Mouse (Mus musculus): ENCODE data around the gene Camta1. TPM values are rescaled to one million over a fixed set of nuclear protein-coding genes. Genes with fewer than 3 reads are reported as not detected.

Gene Camta1
- total RNA-seq, 2 experiments from 2014 or later: 200 to 223 TPM

DNA sequence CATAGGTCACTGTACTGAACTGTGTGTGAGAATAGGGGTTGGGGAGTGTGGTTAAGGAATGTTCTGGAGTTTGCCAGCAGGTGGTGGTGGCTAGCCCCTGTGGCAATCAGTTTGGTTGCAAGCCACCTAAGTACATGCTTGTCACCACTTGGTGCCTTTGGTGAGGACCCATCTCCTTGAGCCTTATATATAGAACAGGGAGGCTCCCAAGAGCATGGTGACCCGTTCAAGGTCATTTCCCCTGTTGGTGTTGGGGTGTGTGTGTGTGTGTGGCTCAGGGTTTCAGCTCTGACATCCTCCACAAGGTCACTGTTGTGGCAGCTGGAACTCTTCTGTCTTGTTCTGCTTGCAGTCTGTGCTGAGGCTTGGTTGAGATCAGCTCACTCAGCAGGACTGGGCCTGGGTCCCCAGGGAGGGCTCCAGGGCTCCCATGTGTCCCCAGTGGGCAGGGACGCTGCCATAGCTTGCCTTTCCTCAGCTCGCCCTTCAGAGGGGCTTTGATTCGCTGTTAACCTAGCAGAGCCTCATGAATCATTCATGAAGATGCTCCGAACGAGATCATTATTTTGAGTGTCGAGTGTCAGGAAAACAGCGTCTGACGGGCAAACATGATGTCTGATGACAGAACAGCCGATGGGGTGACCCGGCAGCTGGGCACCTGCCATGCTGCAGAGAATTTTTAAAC is 667.5 kb downstream of the Camta1 start:
- no peak for DNase-seq (ENCODE audit: extremely low spot score in 1 of 2, low spot score in 2 of 2)
- intact Hi-C loops (cut with DNase I): no loop called here

DNA sequence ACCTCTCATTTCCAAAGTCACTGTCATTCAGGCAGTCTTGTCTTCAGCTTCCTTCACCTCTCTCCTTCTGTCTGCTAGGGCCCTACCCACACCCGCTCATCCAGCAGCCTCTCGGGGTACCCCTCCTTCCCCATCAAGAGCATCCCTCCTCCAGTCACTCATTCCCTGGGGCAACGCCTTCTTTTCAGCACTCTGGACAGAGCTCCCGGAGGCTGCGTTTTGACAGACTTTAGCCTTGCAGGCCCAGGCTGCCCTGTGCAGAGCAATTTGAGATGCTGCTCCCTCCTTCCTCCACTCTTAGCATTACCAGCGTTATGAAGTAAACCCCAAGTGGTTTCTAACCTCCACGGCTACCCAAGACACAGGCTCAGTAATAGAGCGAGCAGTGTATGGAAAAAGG is 675.2 kb downstream of the Camta1 start:
- DNase-seq (ENCODE audit: extremely low spot score in 1 of 2, low spot score in 2 of 2): peak in 1 of 2 experiments; percentile 52
- intact Hi-C loops (cut with DNase I): no loop called here

DNA sequence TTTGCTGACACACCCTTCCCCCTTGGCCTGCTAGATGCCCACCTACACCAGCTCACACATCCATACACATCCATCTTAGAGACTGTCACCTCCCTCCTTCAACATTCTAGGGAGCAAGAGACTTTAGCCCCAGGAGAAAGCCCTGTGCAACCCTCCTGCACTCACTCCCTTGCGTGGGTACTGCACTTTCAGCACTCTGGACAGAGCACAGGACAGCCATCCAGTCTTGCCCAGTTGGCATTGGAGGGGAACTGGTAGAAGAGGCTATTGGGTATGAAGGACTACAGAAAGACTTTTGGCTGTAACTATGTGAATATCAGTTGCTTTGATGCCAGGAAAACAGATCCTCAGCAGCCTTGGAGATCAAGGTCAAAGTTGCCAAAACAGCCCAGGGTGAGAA is 675.9 kb downstream of the Camta1 start:
- intact Hi-C loops (cut with DNase I): no loop called here
- DNase-seq (ENCODE audit: extremely low spot score in 1 of 2, low spot score in 2 of 2): no peak

DNA sequence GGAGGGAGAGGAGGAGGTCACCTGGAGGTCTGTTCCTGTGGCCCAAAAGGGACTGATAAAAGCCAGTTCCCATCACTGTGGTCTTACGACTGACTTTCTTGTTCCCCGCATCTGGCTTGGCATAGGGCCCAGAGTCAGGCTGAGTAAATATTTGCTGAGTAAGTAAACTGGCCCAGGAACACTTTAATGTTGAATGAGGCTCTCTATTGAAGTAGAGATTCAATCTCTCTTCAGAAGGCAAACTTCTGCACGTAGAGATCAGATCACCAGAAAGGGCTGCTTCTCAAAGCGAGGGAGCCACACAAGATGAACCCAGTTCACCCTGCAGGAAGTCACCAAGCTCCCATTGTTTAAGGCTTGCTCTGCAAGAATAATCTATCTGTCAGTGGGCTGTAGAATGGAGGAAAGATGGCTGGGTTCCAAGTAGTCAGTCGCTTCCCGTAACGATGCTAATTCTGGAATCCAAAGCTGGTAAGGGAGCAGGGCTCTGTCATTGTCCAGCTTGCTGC is 681.2 kb downstream of the Camta1 start:
- intact Hi-C loops (cut with DNase I): no loop called here
- peak in 1 of 2 experiments; percentile 73 for DNase-seq (ENCODE audit: extremely low spot score in 1 of 2, low spot score in 2 of 2)

DNA sequence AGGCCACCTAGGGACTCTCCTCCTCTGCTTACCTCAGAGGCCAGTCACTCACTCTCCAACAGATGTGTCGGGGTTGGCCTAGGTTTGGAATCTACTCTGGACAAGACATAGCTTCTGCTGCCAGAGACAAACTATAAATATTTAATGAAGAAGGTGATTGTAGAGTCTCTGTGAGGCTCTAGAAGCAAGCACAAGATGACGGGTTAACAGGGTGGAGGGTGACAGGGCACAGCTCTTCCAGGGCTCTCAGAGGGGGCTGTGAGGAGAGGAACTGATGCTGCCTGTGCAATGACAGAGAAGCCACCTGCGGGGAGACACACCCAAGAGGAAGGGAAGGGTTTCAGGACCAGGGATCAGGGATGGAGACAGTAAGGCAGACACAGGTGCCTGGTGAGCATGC is 682.0 kb downstream of the Camta1 start:
- DNase-seq (ENCODE audit: extremely low spot score in 1 of 2, low spot score in 2 of 2): no peak
- intact Hi-C loops (cut with DNase I): no loop called here

DNA sequence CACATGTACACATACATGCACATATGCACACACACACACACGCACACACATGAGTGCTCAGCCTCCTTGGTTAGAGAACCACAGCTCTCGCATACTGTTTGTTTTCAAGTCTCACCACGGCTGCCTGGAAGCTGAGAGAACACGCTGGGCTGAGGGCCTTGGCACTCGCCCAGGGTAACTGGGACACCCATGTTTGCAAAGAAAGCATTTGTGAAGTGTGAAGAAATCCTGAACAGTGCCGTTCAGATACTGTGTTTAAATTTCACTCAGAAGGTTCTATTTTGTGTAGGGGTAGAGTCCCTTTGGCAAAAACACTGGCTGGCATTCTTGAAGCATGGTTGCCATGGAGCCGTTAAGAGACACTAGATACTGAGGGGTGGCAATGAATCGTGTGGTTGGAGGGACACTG is 682.7 kb downstream of the Camta1 start:
- intact Hi-C loops (cut with DNase I): no loop called here
- peak; percentile 88 to 90 for DNase-seq (ENCODE audit: extremely low spot score in 1 of 2, low spot score in 2 of 2)

DNA sequence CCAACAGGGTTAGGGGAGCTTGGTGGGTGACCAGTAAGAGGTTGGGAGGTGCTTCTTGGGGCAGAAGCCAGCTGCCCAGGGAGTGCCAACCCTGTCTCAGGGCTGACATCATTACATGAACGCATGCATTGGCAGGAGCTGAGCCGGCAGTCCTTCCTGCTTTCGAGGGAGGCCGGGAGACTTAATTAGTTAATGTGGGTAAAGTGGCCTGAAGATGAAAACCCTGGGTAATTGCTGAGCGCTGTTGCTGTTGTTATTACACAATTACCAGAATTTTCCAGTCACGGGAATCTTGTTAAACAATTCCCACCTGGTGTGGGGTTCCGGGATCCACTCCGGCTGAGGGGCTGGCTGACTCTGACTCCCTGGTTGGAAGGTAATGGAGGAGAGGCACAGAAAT is 689.1 kb downstream of the Camta1 start:
- no peak for DNase-seq (ENCODE audit: extremely low spot score in 1 of 2, low spot score in 2 of 2)
- intact Hi-C loops (cut with DNase I): no loop called here

DNA sequence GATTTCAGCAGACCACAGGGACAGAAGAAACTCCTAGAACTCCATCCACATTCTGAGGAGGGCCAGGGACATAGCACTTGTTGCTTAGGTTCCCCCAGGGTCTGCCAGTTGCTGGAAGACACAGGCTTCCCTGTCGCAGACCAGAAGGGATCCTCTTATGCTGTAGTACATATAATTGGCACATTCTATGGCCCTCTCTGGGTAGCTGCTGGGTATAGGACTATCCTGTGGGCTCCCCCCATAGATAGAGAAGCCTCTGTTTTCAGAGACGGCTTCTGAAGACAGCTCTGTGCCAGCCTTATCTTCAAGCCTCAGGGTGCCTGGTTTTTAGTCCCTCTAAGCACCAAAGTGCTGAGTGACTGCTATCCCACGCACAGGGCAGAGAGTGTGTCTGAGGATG is 690.6 kb downstream of the Camta1 start:
- DNase-seq (ENCODE audit: extremely low spot score in 1 of 2, low spot score in 2 of 2): no peak
- intact Hi-C loops (cut with DNase I): no loop called here

DNA sequence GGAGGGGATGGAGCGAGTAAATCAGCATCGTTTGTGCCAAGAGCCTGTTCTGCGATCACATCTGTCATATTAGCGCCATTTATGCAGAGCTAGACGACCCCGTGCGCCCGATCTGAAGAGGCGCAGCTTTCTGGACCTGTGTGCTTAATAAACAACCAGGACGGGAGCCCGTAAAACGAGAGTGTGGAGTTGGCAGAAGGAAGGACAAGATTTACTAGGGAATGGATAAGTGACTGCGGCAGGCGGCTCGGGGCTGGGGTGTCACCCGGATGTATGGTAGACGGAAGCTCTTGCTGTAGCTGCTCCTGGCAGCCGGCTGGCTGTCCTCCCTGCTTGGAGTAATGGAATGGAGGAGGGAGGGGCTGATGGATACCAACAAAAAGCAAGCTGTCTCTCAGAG is 691.0 kb downstream of the Camta1 start:
- intact Hi-C loops (cut with DNase I): no loop called here
- no peak for DNase-seq (ENCODE audit: extremely low spot score in 1 of 2, low spot score in 2 of 2)

DNA sequence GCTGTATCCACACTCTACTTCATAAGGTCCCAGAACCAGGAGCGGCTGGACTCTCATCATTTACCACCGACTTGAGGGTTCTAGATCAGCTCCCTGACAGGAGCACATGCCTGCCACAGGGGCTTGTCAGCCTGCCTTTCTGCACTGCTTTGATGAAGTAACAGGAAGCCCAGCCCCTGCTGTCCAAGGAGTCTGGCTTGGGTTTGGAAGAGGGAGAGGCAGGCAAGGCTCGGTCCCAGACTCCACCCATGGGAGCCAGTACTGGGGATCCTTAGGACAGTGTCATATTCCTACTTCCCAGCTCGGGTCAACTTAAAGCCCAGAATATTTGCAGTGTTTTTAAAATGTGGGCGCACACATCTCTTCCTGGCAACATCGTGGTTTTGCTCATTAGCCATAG is 694.7 kb downstream of the Camta1 start:
- intact Hi-C loops (cut with DNase I): no loop called here
- DNase-seq (ENCODE audit: extremely low spot score in 1 of 2, low spot score in 2 of 2): no peak

DNA sequence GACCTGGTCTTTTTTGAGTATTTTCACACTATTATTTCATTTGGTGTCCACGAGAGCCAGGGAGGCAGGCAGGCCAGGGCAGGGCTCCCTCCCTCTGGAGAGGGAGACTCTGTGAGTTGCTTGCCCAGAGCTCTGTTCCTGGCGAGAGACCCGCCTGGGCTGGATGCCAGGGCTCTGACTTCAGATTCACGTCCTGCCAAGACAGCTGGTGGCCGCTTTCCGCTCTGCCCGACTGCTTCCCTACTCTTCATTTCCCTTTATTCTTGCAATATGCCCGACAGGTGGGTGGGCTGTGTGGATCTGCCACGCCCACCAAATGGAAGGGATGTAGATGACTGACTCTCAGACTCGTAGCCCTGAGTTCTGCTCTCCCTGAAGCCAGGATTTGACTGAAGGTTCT is 696.1 kb downstream of the Camta1 start:
- intact Hi-C loops (cut with DNase I): no loop called here
- peak; percentile 90 to 91 for DNase-seq (ENCODE audit: extremely low spot score in 1 of 2, low spot score in 2 of 2)

DNA sequence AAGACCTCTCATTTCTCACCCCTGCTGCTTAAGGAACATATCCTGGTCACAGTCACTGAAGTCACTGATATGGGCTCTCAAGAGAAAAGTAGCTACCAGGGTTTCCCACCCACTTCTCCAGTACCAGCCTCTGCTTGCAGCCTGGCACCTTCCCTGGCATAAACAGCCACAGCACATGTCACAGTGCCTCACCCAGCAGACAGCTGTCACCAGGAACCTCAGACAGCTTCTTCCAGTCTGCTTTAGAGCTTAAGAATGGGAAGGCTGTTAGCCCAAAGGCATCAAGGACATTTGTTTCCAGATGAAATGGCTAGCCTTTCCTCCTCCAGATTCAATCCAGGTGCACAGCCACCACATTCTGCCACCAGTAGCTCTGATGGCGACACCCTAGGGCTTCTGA is 697.4 kb downstream of the Camta1 start:
- intact Hi-C loops (cut with DNase I): no loop called here
- no peak for DNase-seq (ENCODE audit: extremely low spot score in 1 of 2, low spot score in 2 of 2)

DNA sequence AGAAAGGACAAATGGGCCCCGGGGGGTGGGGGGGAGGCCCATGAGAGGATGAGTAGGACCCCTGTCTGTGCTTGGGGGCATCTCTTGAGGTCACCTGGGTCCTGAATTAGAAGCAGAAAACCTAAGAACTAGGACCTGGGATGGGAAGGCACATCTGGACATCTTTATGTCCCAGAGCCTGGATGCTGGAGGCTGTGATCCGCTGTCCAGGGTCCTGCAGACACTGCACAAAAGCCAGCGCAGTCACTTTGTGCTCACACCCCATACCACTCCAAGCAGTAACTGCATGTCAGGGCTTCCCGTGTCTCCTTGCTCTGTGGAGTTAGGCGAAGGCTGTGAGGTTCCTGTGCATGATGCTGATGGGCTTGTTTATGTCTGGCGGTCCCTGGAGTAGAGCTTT is 699.8 kb downstream of the Camta1 start:
- intact Hi-C loops (cut with DNase I): no loop called here
- no peak for DNase-seq (ENCODE audit: extremely low spot score in 1 of 2, low spot score in 2 of 2)

DNA sequence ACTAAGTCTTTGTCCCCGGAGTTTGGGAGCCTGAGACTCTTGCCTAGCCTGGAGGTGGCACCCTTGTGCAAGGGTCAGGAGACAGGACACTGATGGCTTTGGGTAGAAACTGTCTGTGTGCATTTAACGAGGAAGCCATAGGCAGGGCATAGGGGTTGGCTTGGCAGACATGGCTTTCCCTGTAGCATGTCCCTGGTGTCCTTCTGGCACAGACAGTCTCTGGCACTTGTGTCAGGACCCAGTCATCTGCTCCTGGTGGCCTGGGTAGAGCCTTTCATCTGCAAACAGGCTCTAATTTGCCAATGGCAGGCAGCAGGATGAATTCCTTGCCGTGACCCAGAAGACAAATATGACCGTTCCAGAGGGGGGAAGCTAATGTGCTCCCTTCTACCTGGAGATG is 700.7 kb downstream of the Camta1 start:
- intact Hi-C loops (cut with DNase I): no loop called here

DNA sequence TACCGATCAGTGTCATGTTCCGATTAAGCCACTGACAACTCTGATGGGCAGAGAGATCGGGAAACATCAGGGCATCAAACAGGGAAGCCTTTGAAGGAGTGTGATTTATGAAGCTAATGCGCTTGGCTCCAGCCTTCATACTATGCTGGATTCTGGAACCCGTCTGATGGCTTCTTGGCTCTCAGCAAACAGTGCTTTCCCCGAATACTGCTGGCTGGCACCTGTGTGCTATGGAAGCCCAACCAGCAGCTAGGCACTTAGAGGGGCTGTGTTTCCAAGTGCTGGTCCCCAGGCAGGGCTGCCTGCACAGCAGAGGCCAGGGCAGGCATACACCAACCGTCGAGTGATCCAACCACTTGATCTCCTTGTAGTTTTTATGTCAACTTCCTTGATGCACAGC is 701.2 kb downstream of the Camta1 start:
- intact Hi-C loops (cut with DNase I): no loop called here
- no peak for DNase-seq (ENCODE audit: extremely low spot score in 1 of 2, low spot score in 2 of 2)

More for the DNA sequence above, 700.7 kb downstream of the Camta1 start:
- no peak for DNase-seq (ENCODE audit: extremely low spot score in 1 of 2, low spot score in 2 of 2)

DNA sequence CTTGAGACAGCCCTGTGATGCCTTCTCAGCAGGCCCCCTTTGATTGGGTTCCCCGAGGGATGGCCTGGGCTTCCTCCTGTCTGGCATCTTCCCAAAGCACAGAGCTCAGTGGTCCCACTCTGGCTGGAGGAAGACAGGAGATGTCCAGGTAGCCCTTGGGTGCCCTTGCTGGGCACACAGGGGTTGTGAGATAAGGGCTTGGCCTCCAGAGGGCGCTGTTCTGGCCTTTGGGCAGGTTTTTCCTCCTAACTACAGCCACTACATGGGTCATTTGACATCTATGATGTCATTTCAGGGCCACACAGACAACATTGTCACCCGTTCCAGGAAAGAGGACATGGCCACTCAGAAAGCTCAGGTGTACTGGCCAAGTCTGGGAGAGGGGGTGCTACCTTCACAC is 703.4 kb downstream of the Camta1 start:
- intact Hi-C loops (cut with DNase I): loop anchor here (5.0 to 10.0 kb wide), 2 partner anchors 127 to 699 kb away; no protein-coding TSS in a partner anchor
- DNase-seq (ENCODE audit: extremely low spot score in 1 of 2, low spot score in 2 of 2): no peak

DNA sequence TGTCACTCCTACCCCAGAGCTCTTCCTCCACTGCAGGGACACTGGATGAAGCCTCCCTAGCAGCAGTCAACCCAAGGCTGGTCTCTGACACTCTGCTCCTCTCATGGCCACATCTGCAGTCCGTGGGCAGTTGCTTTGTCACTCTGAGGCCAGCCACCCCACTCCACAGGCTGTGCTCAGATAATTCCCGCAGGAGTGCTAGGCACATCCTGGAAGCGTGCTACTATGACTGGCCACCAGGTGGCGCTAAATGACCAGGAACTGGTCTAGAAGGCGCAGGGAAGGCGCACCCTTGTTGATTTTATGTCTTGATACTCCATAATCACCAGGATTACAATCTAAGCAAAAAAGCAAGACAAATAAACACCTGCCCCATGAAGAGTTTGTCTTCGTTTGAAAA is 704.8 kb downstream of the Camta1 start:
- peak; percentile 85 to 86 for DNase-seq (ENCODE audit: extremely low spot score in 1 of 2, low spot score in 2 of 2)
- intact Hi-C loops (cut with DNase I): loop anchor here (5.0 to 10.0 kb wide), 2 partner anchors 128 to 700 kb away; no protein-coding TSS in a partner anchor

DNA sequence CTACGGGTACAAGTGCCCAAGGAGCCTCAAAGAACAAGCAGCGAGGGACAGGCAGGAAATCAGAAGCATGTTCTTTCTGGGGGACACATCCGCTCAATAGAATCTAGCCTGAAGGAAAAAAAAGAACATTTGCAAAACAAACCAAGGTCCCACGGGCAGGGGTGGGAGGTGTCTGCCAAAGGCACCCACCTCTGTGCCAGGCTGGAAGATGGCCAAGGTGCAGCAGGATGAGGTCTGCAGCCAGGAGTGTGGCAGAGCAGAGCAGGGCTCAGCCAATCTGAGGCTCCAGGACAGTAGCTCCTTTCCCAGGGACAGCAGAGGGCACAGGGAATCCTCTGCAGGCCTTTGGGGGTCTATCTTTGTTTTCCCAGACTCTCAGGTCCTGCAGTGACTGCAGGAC is 706.1 kb downstream of the Camta1 start:
- intact Hi-C loops (cut with DNase I): loop anchor here (5.0 to 10.0 kb wide), 2 partner anchors 129 to 702 kb away; no protein-coding TSS in a partner anchor
- DNase-seq (ENCODE audit: extremely low spot score in 1 of 2, low spot score in 2 of 2): peak in 1 of 2 experiments; percentile 51

DNA sequence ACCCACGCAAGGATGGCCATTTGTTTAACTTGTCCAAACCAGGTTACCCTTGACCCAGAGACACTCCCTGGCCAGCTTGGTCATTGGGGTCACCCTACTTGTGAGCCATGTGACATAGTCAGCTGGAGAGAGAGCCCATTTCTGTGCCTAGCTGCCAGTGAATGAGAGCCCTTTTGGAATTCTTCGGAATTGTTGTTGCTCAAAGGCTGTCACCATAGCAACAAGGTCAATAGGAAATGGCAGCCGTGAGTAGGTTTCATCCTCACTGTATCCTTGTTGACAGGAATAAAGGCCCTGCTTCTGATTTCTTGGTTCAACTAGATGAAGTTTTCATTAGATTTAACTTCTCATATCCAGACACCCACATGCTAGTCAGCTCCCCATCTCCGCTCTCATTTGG is 707.4 kb downstream of the Camta1 start:
- intact Hi-C loops (cut with DNase I): loop anchor here (10.0 kb wide), 1 partner anchor 130 kb away; no protein-coding TSS in a partner anchor
- no peak for DNase-seq (ENCODE audit: extremely low spot score in 1 of 2, low spot score in 2 of 2)

DNA sequence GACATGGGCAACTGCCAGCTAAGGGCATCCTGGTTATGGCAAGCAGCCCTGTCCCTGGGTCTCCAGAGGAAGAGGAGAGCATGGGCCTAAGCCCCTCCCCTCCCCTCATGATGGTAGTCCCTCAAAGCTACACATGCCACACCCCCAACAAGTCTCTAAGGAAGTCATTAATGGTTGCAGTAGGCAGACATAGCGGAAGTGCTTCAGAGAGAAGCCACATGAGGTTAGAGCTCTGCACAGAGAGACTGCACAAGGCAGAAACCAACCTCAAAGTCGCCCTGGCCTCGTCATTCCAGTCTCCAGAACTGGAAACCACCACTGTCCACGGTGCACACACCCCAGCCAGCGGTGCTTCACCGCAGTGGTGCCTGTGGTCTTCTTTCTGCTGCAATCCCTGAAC is 709.7 kb downstream of the Camta1 start:
- no peak for DNase-seq (ENCODE audit: extremely low spot score in 1 of 2, low spot score in 2 of 2)
- intact Hi-C loops (cut with DNase I): loop anchor here (10.0 kb wide), 1 partner anchor 133 kb away; no protein-coding TSS in a partner anchor
